Mouse (Mus musculus) layer of hippocampus, adult 11-12 months (tissue): ENCODE measurements around the gene Ubash3a.

ENCODE experiments used
- DNase-seq: peaks from one replicate; pipeline ENCODE4 v3.0.0; 2022; ENCODE audit warnings: low spot score

Ubash3a gene

DNA sequence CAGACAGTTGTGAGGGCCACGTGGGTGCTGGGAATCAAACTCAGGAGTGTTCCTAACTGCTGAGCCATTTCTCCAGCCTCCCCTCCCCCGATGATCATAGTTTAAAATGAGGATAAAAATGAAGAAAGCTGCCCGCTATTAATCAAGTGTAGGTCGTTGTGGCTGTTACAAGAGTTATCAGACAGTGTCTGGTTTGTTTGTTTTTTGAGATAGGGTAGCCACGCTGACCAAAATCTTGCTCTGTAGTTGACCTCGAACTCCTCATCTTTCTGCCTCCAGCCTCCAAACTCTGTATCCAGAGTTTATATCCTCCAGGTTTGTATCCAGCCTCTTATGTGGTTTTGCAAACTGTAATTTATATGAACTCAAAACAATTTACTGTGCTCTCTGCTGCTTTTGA is 72.6 kb downstream of the Ubash3a start:
- no peak for DNase-seq

DNA sequence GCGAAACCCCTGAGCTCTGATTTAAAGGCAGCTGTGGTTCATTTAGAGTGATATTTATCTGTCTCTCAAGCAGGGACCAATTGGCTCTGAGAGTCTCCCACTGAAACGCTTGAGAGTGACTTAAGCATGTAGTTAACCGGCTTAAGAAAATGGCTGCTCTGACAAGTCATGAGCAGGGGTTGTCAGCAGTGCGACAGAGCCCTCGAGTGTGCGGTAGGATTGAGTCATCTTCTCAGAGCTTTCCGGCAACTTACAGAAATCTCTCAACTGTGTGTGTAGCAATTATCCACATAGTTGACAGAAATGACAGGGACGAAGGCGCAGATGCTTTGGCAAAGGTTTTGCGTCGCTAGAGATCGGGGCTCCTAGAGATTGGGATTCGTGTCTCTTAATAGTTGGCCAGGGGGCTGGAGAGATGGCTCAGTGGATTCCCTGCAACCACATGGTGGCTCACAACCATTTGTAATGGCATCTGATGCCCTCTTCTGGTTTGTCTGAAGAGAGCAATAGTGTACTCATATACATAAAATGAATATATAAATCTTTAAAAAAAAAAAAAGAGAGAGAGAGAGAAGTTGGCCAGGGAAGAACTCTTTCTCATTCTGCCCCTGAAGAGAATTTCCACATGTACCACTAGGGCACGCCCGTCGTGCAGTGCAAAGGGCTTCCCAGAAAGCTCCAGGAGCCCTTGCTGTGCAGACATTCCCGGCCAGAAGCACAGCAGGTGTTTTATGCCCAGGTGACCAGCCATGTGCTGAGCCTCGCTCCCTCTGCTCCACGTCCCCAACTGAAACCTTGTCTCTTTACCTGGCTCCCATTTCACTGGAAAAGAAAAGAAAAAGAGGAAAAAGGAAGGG is 74.4 kb downstream of the Ubash3a start:
- DNase-seq: no peak

DNA sequence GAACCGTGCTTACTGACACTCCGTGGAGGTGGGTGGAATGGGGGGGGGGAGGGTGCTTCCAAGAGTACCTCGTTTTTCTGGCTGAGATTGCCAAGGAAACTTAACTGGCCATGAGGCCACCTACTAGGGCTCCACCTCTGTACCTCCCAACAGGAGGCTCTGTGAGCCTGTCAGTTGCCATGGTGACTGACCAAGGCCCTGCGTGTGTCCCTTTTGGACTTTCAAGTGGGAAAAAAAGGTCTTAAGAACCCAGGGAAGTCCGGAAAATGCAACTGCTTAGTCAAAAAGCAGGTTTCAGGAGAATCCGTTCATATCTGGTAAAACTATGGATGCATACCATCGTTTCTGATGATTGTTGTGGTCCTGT is 75.0 kb downstream of the Ubash3a start:
- DNase-seq: no peak

DNA sequence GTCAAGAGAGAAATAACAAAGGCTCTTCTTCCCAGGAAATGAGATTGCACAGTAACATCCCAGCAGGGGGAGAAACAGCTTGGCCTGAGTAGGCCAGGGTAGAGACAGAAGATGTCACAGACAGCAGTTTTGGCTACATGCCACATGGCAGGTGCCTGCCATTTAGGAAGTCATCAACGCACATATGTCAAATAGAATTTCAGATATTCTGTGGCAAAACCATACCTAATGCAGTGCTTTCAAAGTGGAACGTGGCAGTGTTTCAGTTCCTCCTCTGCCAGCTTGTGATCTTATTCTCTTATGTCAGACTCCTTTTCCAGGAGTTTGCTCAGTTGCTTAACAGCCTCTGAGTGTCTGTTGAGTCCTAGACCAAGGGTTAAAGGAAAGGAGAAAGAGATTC is 78.2 kb downstream of the Ubash3a start:
- no peak for DNase-seq

DNA sequence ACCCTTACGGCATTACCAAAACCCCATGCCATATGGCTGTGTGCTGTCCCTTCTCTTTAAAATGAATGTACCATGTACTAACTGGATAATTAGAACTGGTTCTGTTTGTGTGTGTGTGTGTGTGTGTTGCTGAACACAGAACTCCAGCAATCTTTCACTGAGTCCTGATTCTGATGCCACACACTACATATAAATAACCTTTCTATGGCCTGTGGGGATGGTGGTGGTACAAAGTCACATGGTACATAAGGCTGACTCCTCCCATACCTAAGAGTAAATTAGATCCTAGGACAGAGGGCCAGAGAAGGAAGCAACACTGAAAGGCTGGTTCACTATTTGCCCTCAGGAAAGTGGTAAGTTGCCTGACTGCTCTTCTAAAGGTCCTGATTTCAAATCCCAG is 78.8 kb downstream of the Ubash3a start, which contains the start of gene Slc37a1:
Gene Slc37a1 (plus strand): TSS at position 301 of the 400 bp plus-strand sequence.
- no peak for DNase-seq

DNA sequence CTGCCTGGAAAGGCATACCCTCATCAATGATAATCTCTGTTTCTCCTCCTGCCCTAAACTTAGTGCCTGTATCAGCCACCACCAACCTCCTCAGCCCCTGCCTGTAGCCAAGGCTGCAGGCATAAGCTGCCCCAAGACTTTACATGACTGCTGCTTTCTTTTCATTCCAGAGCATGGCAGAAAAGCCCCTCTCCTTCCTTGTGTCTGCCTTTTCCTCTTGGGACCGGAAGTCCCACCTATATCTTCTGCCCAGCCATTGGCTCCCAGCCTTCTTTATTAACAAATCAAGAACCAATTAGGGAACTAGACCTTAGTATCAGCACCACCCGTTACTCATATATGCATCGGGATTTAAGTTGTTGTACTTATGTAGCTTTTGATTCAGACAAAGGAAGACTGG is 79.5 kb downstream of the Ubash3a start:
- DNase-seq: no peak

DNA sequence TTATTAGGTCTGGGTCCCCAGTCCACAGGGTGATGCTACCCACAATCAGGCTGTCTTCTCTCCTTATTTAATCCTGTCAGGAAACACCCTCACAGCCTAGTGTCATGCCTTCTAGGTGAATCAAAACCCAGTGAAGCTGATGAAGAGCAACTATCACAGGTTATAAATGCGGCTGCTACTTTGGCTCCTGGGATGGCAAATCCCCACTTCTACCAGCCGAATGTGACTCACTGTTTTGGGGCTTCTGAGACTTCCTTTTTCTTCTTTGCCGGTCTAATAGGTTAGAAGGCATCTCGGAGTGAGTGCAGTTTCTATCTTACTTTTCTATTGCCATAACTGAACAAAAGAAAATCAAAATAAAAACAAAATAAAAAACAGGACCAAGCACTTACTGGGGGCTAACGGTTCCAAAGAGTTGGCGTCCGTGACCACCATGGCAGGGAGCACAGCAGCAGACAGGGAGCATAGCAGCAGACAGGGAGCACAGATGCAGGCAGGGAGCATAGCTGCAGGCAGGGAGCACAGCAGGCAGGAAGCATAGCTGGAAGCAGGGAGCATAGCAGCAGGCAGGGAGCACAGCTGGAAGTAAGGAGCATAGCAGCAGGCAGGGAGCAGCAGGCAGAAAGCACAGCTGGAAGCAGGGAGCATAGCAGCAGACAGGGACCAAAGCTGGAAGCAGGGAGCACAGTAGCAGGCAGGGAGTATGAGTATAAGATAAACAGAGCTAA is 81.5 kb downstream of the Ubash3a start:
- DNase-seq: no peak

DNA sequence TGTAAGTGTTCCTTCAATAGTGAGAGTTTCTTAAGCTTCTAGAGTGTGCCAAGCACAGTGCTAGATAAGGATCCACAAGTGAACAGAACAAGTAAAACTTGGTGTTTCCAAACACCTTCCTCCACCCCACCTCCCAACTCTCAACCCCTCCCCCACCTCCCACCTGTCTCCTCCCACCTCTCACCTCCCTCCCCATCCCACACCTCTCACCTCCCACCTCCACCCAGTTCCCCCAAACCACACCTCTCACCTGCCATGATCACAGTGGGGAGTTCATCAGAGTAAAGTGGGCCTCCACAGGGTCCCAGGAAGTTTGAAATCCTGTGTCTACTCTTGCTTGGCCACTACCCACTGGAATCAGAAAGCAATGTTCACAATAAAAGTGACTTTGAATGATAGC is 82.6 kb downstream of the Ubash3a start:
- no peak for DNase-seq

DNA sequence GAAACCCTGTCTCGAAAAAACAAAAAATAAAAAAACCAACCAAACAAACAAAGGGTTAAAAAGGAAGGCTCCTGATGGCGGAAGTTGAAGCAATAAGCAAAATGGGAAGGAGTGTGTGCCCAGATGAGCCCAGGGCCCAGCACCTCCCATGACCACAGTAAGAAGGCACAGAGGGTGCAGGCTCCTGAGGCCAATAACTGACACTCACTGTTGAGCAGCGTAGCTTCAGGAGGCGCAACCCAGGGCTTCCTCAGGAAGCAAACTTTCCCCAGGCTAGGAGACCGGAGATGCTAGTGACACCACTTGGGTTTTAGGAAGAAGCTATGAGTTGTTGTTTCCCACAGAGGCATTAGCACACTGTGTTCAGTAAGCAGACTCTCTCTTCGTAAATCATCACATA is 83.2 kb downstream of the Ubash3a start:
- DNase-seq: no peak

DNA sequence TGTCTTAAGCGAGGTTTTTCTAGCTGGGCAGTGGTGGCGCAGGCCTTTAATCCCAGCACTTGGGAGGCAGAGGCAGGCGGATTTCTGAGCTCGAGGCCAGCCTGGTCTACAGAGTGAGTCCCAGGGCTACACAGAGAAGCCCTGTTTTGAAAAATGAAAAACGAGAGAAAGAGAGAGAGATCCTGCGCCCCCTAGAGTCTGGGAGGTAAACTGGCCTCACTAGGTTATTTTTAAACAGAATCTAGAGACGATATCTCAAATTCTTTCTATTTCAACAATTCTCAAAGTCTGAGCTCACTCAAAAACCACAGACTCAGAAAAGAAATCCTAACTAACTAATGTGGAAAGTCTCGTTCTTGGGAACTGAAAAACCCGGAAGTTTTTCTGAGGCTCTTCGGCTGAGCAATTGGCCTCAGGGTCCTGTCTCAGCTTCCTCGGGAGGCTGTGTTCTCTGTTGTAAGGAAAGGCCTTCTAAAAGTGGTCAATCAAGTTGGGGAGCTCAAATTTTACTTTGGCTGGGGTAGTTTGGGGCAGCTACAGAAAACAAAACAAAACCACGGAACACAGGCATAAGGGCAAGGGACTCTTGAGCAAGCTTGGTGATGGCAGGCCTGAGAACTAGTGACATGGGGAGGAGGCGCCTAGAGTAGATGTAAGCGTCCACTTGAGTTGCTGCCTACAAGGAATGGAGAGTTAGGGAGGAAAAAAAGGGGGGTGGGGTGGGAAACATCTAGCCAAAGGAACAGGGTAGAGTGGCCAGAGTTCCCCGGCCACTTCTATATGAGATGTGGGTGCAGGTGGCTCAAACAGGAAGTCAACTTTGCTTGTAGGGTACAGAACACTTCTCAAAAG is 86.9 kb downstream of the Ubash3a start:
- DNase-seq: no peak

DNA sequence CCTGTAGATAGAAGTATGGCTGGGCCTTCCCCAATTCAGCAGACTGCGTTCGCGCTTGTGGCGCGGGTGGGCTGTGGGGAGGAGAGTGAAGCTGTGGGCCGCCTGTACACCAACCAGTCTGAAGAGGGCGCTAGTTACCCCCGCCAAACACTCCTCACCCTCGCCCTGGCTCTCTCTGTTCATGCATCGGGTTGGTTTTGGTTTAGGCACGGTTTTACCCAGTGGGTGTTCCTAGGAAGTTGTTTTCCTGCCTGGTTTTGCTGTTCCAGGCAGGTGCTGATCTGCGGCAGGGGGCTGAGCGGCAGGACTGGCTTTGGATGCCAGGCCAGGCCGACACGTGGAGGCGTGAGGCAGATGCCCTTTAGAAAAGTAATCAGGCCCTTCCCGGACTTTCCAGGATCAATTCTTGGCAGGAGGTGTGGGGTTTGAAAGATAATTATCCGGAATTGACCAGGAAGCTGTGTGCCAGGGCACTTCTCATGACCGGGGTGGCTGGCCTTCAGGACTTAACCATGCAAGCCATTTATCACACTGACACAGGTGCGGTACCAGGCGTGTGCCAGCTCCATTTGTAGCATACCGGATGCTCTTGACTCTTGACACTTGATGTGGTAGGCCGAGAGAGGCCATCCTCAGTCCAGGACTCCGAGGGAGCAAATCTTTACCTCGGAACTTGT is 87.7 kb downstream of the Ubash3a start:
- no peak for DNase-seq

DNA sequence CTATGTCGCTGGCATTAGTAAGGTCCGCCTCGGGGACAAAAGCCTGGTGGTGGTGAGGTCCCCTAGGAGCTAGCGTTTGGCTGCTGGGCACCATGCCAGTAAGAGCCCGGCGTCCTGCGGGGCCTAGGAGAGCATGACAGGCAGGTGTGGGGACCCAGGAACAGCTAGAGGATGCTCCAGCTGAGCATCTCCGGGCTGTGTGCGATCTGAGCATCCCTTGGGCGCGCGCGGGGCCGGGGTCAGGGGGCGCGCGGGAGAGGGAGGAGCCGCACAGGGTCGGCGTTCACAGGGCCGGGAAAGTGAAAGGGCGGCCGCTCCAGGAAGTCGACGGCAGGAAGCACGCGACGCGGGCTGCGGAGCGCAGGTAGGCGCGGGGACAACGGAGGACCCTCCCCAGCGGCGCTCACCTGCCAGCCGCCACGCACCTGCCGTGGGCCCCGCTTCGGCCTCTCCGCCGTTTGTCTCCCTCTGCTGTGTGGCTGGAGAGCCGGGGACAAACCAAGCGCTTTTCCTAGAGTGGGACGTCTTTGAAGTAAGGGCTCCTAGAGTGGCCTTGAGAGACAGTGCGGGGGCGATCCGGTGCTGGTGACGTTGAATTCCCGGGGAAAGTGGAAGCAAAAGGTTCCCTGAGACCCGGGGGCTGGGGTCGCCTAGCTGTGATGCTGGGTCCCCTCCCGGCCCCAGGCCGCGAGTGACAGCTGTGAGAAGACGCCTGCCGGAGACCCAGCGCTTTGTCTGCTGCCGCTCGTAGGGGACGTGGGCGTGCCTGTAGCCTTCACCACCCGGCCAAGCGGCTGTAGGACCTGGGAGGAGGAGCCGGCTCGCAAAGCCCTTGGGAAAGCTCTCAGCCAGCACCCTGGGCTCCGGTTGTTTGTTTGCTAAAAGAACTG is 88.5 kb downstream of the Ubash3a start:
- DNase-seq: peak; percentile 71
